Mouse (Mus musculus): ENCODE measurements around the gene Bst2. TPM values are rescaled to one million over a fixed set of nuclear protein-coding genes. Genes with fewer than 3 reads are reported as not detected.

Gene Bst2
- polyA plus RNA-seq, 1 experiment from 2014 or later: 7.9 TPM

DNA sequence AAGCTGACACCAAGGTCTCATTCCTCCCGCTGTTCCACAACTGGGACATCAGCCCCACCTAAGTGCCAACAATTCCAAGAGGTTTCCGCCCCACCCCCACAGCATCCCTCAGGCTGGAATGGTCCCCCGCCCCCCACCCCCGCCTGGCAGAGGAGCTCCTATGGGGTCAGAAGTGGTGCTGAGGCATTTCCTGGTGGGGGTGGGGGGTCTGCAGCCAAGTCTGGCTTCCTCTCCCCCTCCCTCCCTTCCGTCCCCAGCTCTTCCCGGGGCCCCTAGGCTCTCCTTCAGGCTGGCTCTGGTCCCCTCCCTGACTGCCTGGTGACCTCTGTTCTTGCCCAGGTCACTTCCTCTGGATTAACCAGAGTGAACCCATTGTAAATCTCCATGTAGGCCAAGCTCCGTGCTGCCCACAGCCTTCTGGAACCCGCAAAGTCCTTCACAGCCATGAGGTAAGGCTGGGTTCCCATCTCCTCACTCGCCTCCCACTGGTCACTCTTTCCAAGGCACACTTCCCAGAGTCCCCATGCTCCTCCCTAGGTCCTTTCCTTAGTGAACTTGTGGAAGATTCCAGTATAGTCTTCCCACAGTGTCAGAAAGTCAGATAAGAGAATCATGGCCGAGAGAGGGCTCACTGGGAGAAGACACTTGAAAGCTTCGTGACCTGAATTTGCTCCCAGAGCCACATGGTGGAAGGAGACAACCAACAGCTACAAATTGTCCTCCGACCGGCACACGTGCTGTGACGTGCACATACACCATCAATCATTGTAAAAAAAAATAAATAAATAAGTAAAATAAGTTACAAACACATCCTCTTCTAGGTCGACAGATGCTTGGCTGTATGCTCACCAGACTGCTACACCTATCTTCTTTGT, 38.2 kb downstream of the Bst2 start:
- WGBS: 50% methylated on average over 16 of the region's 16 CpGs
- H3K4me2 ChIP-seq (ENCODE audit: low read length): no peak overlapping the region
- H3K27me3 ChIP-seq (ENCODE audit: control insufficient read depth, insufficient read depth, low read length): no peaks in the 10 kb centered on the region
- no peak overlapping the region for H3K27ac ChIP-seq (replicated peaks; ENCODE audit: low read depth, low read length)
- no peaks in the 10 kb centered on the region for H3K4me1 ChIP-seq (ENCODE audit: control insufficient read depth, insufficient read depth, low read length)
- no peaks in the 10 kb centered on the region for H3K9me3 ChIP-seq (ENCODE audit: control insufficient read depth, low read length)
- no peak overlapping the region for H3K9ac ChIP-seq (replicated peaks; ENCODE audit: low read length)
- no peaks in the 10 kb centered on the region for H3K36me3 ChIP-seq (ENCODE audit: control insufficient read depth, insufficient read depth, low read length)
- ATAC-seq (ENCODE audit: low FRiP score, low TSS enrichment) (no peak), DNase-seq (no peak)
- H3K4me3 ChIP-seq (replicated peaks; ENCODE audit: low read depth, low read length): no peak overlapping the region

- no peak overlapping the region for H3K9ac ChIP-seq (replicated peaks; ENCODE audit: low read length)
- H3K36me3 ChIP-seq (ENCODE audit: control insufficient read depth, insufficient read depth, low read length): peaks cover 4% of the 10 kb centered on the region; the same call in 1 of the 2 replicates
- DNase-seq: no peak
- no peak overlapping the region for H3K4me3 ChIP-seq (replicated peaks; ENCODE audit: low read depth, low read length)
- H3K4me2 ChIP-seq (ENCODE audit: low read length): no peak overlapping the region
- no peaks in the 10 kb centered on the region for H3K9me3 ChIP-seq (ENCODE audit: control insufficient read depth, low read length)
- H3K27ac ChIP-seq (replicated peaks; ENCODE audit: low read depth, low read length): no peak overlapping the region
- no peaks in the 10 kb centered on the region for H3K4me1 ChIP-seq (ENCODE audit: control insufficient read depth, insufficient read depth, low read length)
- 28% methylated on average over 15 of the region's 15 CpGs for WGBS
- H3K27me3 ChIP-seq (ENCODE audit: control insufficient read depth, insufficient read depth, low read length): no peaks in the 10 kb centered on the region
- ATAC-seq (ENCODE audit: low FRiP score, low TSS enrichment): no peak
Observed at GRCm38 (mm10) chr8:71497881-71498501, 39.3 kb downstream of the Bst2 start.

- Histone ChIP-seq H3K36me3 (ENCODE audit: control insufficient read depth, insufficient read depth, low read length) (peaks cover 11% of the 10 kb centered on the region), H3K4me1 (ENCODE audit: control insufficient read depth, insufficient read depth, low read length) (no peaks in the 10 kb centered on the region), H3K9ac (replicated peaks; ENCODE audit: low read length) (no peak overlapping the region; the same call in 1 of the 2 replicates), H3K4me2 (ENCODE audit: low read length) (no peak overlapping the region), H3K27me3 (ENCODE audit: control insufficient read depth, insufficient read depth, low read length) (no peaks in the 10 kb centered on the region), H3K27ac (replicated peaks; ENCODE audit: low read depth, low read length) (no peak overlapping the region), H3K4me3 (replicated peaks; ENCODE audit: low read depth, low read length) (no peak overlapping the region), H3K9me3 (ENCODE audit: control insufficient read depth, low read length) (no peaks in the 10 kb centered on the region)
- ATAC-seq (ENCODE audit: low FRiP score, low TSS enrichment): no peak
- DNase-seq: no peak
- 83% methylated on average over 1 of the region's 1 CpGs for WGBS
Observed at GRCm38 (mm10) chr8:71497077-71497645, 40.1 kb downstream of the Bst2 start.

DNA sequence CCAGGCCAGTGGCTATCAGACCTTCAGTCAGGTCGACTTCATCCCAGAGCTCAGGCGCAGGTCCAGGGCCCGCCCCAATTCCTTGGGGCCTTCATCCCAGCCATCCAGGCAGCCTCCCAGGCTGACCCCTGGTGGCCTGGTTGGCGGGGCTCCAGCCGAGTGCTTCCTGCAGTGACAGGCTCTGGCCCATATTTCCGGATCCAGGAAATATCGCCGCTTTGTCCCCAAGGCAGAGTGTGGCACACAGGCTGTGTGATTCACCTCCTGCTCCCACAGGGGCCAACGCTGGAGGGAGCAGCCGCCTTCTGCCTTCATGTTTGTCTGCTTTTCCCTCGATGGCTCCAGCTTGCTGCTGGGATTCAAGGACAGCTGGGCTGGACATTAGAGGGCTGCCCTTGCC, 40.8 kb downstream of the Bst2 start:
- Histone ChIP-seq H3K4me2 (ENCODE audit: low read length) (no peak overlapping the region), H3K9me3 (ENCODE audit: control insufficient read depth, low read length) (no peaks in the 10 kb centered on the region), H3K36me3 (ENCODE audit: control insufficient read depth, insufficient read depth, low read length) (peaks cover 18% of the 10 kb centered on the region), H3K9ac (replicated peaks; ENCODE audit: low read length) (no peak overlapping the region), H3K27ac (replicated peaks; ENCODE audit: low read depth, low read length) (no peak overlapping the region), H3K4me3 (replicated peaks; ENCODE audit: low read depth, low read length) (no peak overlapping the region), H3K27me3 (ENCODE audit: control insufficient read depth, insufficient read depth, low read length) (no peaks in the 10 kb centered on the region), H3K4me1 (ENCODE audit: control insufficient read depth, insufficient read depth, low read length) (no peaks in the 10 kb centered on the region)
- ATAC-seq (ENCODE audit: low FRiP score, low TSS enrichment) (no peak), DNase-seq (no peak)
- WGBS: 64% methylated on average over 11 of the region's 11 CpGs

GRCm38 (mm10) chr8:71495811-71496210, 41.4 kb downstream of the Bst2 start:
- H3K9ac ChIP-seq (replicated peaks; ENCODE audit: low read length): no peak overlapping the region
- H3K4me1 ChIP-seq (ENCODE audit: control insufficient read depth, insufficient read depth, low read length): no peaks in the 10 kb centered on the region
- DNase-seq: no peak
- H3K27me3 ChIP-seq (ENCODE audit: control insufficient read depth, insufficient read depth, low read length): no peaks in the 10 kb centered on the region
- H3K4me3 ChIP-seq (replicated peaks; ENCODE audit: low read depth, low read length): no peak overlapping the region
- H3K9me3 ChIP-seq (ENCODE audit: control insufficient read depth, low read length): no peaks in the 10 kb centered on the region
- H3K27ac ChIP-seq (replicated peaks; ENCODE audit: low read depth, low read length): no peak overlapping the region
- no peak for ATAC-seq (ENCODE audit: low FRiP score, low TSS enrichment)
- peaks cover 25% of the 10 kb centered on the region for H3K36me3 ChIP-seq (ENCODE audit: control insufficient read depth, insufficient read depth, low read length)
- no peak overlapping the region for H3K4me2 ChIP-seq (ENCODE audit: low read length)
- WGBS: 90% methylated on average over 5 of the region's 5 CpGs

- Histone ChIP-seq H3K9ac (replicated peaks; ENCODE audit: low read length) (no peak overlapping the region), H3K27me3 (ENCODE audit: control insufficient read depth, insufficient read depth, low read length) (no peaks in the 10 kb centered on the region), H3K4me2 (ENCODE audit: low read length) (no peak overlapping the region), H3K9me3 (ENCODE audit: control insufficient read depth, low read length) (no peaks in the 10 kb centered on the region), H3K4me3 (replicated peaks; ENCODE audit: low read depth, low read length) (no peak overlapping the region), H3K4me1 (ENCODE audit: control insufficient read depth, insufficient read depth, low read length) (no peaks in the 10 kb centered on the region), H3K27ac (replicated peaks; ENCODE audit: low read depth, low read length) (no peak overlapping the region), H3K36me3 (ENCODE audit: control insufficient read depth, insufficient read depth, low read length) (peaks cover 25% of the 10 kb centered on the region)
- ATAC-seq (ENCODE audit: low FRiP score, low TSS enrichment): peak; percentile 76
- DNase-seq: peak; percentile 90
- 31% methylated on average over 16 of the region's 16 CpGs for WGBS
Observed at GRCm38 (mm10) chr8:71495039-71495438, 42.2 kb downstream of the Bst2 start.

DNA sequence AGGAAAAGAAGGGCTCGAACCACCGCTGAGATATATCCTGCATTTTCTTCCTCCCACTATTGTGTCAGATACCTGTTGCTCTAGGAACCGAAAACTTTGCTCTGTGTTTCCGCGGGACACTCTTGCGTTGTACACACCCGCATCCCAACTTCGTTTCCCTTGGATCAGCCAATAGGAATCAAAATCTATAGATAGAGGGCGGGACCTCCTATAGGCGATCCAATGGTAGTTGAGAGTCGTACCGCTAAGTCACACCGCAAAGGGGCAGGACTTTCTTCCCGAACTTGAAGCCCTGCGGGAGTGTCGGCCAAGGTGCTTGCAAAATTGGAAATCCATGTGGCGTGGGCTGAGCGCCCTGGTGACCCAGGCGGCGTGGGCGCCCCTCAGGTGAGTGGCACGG, 48.8 kb downstream of the Bst2 start:
- Histone ChIP-seq H3K4me1 (ENCODE audit: control insufficient read depth, insufficient read depth, low read length) (peaks cover 28% of the 10 kb centered on the region), H3K9ac (replicated peaks; ENCODE audit: low read length) (peak overlapping the region; percentile 68), H3K27me3 (ENCODE audit: control insufficient read depth, insufficient read depth, low read length) (no peaks in the 10 kb centered on the region), H3K27ac (replicated peaks; ENCODE audit: low read depth, low read length) (no peak overlapping the region), H3K36me3 (ENCODE audit: control insufficient read depth, insufficient read depth, low read length) (peaks cover 37% of the 10 kb centered on the region), H3K4me3 (replicated peaks; ENCODE audit: low read depth, low read length) (peak overlapping the region; percentile 74), H3K4me2 (ENCODE audit: low read length) (peak overlapping the region; percentile 99), H3K9me3 (ENCODE audit: control insufficient read depth, low read length) (no peaks in the 10 kb centered on the region)
- under 1% methylated on average over 22 of the region's 22 CpGs for WGBS
- ATAC-seq (ENCODE audit: low FRiP score, low TSS enrichment) (peak; percentile 86), DNase-seq (peak; percentile 96)

DNA sequence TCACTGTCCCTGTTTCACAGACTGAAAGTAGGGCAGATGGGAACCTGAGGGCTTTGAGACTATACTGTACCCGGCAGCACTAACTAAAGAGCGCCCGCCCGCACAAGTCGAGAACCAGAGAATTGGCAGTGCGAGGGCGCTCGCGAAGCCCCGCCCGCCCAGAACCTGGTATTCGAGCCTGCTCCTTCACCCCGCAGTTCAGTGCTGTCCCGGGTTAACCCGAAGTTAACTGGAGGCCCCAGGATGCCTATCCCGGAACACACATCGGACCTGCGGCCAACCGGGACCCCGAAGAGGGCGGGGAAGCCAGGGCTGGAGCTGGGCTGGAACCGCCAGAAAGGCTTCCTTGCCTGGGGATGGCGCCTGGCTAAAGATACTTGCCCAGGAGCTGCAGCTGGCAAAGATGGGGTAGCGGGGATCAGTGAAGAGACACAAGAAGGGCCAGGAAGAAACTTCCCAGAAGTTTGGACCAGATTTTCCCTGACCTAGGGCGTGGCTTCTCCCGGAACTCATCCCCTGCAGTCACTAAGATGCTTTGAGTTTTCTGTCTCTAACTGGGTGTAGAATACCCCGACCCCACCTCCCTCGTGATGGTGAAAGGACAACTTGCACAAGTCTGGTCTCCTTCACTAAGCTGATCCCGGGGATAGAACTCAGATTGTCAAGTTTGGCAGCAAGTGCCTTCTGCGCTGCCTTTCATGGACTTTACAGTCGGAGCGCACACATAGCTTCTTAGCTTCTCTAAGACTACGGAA, 49.4 kb downstream of the Bst2 start, which contains the start of gene Gtpbp3:
Gtpbp3 (plus strand) TSS at position 413 of the 755 bp plus-strand sequence.
- Histone ChIP-seq H3K4me1 (ENCODE audit: control insufficient read depth, insufficient read depth, low read length) (peaks cover 30% of the 10 kb centered on the region), H3K27ac (replicated peaks; ENCODE audit: low read depth, low read length) (0 out of 2 replicates have a peak within 1 kb of the TSS, but pooled peaks have one; percentile 49), H3K9ac (replicated peaks; ENCODE audit: low read length) (peak within 1 kb of the TSS; percentile 68), H3K4me2 (ENCODE audit: low read length) (peak within 1 kb of the TSS; percentile 99), H3K9me3 (ENCODE audit: control insufficient read depth, low read length) (no peaks in the 10 kb centered on the region), H3K4me3 (replicated peaks; ENCODE audit: low read depth, low read length) (peak within 1 kb of the TSS; percentile 74), H3K36me3 (ENCODE audit: control insufficient read depth, insufficient read depth, low read length) (peaks cover 37% of the 10 kb centered on the region), H3K27me3 (ENCODE audit: control insufficient read depth, insufficient read depth, low read length) (no peaks in the 10 kb centered on the region)
- peak; percentile 84 for DNase-seq
- ATAC-seq (ENCODE audit: low FRiP score, low TSS enrichment): peak; percentile 18; the same call in 1 of the 2 replicates
- 0% methylated on average over 33 of the region's 33 CpGs for WGBS
